Mouse (Mus musculus) layer of hippocampus, adult 9-11 months (tissue): Measurements from ENCODE around the gene Dag1.
"Not testable (repeated sequence)": the region's sequence is repeated elsewhere in the genome, so short reads cannot be mapped to it uniquely, and the experiment has no call there.

Source experiments
- DNase-seq: peaks from one replicate; pipeline ENCODE4 v3.0.0; 2022

The Dag1 gene

DNA sequence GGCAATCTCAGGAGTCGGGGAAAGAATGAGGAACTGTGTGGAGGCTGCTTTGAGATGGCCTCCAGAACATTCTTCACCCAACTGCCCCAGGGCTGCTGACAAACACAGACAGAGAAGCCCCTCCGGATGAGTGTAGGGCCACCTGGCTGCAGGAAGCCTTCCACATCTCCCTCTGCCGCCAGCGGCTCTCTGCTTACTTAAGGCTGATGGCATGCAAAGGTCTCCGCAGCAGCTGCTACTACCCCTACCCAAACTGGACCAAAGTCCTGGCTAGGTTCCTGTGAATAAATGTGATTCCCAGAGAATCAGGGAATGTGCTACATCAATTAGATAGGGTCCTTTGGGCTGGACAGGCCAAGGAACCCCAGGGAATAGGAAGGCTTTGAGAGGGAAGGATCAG, 8.9 kb upstream of the Dag1 start:
- DNase-seq = no peak

DNA sequence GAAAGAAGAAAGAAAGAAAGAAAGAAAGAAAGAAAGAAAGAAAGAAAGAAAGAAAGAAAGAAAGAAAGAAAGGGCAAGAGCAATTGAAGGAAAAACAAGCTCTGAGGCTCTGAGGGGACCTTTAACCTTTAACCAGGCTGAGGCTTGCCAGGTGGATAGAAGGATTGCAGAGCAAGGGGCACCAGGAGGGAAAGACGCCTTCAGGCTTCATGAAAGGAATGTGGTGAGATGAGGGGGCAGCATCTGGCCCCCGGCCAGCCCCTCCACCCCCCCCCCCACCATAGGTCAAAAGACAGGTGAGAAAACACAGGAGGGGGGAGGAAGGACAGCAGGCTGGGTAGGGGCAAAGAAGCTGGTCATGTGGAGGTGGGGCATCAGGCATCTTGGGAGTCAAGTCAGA, 8.2 kb upstream of the Dag1 start:
- DNase-seq = no peak

DNA sequence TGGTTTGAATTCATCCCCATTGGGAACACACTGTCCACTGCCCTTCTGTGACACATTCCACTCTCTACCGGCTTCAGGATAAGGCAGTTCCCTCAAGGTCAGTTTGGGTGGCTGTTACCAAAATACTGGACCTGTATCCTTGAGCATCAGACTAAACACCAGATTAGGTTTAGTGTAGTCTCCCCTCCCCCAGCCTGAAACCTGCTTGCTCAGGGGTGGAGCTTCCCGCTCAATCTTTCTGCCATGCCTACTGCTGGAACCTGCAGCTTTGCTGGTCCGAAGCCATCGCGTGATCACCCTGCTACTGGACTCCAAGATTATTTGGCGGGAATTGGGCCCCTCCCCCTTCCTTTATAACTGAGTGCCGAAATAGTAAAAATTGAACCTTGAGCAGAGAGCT, 4.9 kb upstream of the Dag1 start:
- not testable (repeated sequence) for DNase-seq

DNA sequence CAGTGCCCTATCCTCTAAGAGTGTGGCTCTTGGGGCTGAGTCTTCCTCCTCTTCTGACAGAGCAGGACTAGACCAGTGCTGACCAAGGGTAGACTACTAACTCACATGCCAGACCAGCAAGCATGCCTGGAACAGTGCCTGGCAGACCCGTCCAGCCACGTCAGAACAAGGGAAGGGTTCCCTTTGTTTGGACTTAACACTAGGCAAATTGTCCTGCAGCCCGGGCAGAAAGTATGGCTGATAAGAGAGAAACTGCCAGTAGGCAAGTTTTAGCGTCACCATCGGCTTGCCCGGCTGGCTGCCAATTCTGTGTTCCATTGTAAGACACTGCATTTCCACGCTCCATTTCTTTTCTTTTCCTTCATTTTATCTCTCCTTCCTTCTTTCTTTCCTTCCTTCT, 3.9 kb upstream of the Dag1 start:
- DNase-seq = no peak

DNA sequence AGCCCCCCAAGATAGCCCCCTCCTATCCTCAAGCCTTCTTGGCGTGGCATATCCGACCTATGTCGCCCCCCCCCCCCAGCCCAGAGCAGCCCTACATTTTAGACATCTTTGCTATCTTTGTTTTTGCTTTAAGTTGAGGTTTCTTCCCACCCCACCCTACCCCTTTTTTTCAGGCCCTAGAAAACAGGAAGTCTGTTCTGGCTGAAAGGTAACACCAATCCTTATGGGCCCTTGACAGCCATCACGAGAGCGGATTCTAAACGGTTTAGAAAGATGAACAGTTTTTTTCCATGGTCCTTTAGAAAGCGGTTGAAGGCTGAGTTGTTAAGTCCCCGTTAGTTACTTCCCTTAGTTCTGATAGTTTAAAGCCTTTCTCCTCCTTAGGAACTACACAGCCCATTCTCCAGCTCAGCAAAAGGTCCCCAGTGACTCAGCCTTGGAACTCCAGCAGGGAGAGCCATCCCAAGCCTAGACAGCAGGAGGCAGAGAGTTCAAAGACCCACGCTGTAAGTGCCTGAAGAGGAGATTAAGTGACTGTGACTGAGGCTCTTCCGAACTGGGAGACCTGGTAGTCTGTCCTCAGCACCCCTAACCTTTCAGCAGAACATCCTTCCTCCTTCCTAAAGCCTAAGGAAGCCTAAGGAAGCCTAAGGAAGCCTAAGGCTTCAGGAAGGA, 2.6 kb upstream of the Dag1 start:
- no peak for DNase-seq

DNA sequence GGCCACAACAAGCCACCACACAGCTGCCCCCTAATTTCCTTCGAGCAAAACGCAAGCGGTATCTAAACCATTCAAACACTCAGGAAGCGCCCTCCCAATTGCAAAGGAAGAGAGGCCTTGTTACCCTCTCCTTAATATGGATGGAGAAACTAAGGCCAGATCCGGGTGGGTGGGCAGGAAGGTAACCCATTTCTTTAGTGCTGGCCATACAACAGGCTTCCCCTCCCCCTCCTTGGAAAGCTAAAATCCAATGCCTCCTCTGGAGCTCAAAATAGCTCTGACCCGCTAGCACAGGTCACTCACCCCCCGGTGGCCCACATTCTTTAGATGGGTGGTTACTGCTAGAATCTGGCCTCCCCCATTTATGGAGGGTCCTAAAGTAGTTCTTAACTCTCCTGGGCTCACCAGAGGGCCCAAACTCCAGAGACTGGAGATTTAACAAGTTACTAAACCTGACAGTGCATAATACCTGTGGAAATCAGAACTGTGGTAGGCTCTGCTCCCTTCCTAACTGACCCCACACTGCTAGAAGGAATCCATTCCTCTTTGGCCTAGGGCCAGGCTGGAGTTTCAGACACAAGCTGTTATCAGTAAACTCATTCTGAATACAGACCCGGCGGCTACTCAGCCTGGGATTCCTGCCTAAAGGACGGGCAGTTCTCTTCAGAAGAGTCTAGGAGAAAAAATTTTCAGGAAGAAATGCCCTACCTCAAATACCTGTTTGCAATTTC, 598 bp upstream of the Dag1 start:
- DNase-seq = peak; percentile 12

DNA sequence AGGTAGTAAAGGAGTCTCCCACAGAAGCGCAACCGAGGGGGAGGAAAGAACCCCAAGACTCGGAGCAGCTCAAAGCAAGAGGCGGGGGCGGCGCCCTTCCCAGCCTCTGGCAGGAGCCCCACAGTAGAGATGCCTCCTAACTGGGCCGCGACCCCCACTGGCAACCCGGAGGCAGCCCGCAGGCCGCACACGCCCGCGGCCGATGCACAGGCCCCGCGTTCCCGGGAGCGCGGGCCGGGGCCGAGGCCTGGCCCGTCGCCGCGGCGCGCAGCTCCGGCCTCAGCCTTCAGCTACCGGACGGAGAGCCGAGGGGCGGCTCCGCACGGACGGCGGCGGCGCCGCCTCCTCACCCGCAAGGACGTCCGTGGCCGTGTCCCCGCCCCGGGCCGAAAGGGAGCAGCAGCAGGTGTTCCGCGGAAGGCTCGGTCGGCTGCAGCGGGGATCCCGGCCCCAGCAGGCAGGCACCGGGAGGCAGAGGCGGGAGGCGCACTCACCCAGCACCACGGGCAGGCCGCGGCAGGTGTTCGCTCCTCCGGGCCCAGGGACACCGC, 552 bp downstream of the Dag1 start:
- peak; percentile 10 for DNase-seq

DNA sequence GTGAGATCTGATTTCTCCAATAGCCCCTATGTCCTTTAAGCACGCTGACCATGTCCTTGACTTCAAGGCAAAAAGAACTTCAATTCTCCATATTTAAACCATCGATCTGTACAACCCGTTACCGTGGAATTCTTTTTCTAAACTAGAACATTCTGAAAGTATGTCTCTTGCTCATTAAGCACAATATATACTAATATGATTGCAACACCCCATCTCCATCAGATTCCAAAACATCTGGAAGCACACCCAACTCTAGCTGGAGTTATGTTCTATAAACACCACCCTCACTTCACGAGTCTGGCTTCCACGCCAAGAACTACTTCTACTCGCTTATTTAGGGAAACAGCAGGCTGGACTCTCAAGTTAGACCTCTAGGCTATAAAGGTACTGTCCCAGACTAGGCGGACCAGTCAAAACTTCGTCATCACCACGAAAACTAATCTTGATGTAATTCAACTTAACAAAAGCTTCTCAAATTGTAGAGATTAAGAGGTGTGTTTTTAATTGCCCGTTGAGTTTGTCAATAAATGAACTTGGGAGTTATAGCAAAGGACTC, 1.2 kb downstream of the Dag1 start:
- DNase-seq = no peak

DNA sequence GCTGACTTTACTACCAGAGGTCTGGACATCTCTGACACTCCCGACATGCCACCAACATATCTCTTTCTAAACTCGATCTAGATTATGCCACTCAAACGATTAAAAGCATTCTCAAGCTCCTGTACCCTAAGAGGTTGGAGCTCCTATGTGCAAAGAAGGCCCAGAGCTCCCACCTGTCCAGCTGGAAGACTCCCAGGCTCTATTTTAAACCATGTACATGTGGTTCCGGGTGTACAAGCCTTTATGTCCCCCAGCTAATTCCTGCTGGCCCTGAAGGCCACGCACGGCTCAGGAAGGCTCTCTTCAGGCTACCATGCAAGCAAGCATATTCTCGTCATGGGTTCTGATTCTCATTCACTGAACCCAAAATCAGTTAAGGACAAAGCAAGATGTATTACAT, 1.9 kb downstream of the Dag1 start:
- DNase-seq = no peak

DNA sequence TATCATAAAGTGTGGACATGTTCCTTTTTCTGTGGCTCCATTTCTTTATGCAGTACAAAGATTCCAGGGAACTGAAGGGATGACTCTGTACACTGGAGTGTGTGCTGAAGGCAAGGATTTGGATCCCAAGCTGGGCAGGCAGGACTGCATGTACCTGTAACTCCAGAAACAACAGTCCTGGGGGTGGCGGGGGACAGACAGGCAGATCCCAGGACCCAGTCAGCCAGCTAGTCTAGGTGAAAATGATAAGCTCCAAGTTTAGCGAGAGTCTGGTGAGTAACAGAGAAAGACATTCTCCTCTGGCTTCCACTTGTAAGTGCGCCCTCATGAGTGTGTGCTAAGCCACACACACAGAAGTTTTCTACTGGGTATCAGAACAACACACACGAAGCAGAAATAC, 3.2 kb downstream of the Dag1 start:
- no peak for DNase-seq

DNA sequence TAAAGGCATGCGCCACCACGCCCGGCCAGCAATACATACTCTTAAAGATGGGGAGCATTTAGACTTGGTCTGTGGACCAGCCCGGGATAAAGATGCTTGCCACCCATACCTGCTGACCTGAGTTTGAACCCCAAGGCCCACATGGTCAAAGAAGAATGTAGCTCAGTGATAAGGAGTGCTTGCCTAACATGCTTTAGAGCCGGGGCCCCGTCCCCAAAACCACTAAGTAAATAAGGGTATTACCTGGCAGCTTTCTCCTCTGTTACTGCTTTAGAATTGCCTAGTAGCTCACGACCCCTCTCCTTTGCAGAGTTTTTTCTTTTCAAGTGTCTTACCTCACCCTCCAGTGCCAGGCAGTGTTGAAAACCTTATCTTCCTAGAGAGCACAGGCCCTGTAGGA, 11.0 kb downstream of the Dag1 start:
- DNase-seq = no peak

DNA sequence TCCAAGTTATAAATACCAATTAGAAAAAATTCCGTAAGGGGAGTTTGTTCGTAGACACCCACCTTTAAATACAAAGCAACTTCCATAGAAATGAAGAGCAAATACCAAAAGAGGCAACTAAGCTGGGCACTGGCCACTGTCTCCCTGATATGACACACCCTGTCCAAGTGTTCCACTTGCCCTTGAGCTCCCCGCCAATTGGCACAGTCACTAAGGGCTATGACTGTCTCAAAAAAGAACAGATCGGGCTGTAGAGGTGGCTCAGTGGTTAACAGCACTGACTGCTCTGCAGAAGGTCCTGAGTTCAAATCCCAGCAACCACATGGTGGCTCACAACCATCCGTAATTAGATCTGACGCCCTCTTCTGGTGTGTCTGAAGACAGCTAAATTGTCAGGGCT, 11.9 kb downstream of the Dag1 start:
- no peak for DNase-seq

DNA sequence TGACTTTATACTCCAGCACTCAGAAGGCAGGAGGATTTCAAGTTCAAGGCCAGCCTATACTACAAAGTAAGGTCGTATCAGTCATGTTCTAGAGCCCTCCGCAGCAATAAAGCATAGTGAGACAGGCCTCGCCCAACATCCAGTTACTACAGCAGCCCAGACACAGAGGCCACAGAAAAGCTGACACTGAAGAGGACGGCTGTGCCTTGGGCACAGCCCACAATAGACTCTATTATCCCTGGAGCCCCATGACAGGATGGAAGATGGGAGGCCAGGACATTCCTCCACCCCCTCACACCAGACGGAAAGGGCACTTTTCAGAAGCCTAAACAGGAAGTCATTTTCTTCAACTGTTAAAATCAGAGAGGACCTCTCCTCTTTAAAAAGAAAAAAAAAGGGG, 14.8 kb downstream of the Dag1 start:
- DNase-seq = no peak

DNA sequence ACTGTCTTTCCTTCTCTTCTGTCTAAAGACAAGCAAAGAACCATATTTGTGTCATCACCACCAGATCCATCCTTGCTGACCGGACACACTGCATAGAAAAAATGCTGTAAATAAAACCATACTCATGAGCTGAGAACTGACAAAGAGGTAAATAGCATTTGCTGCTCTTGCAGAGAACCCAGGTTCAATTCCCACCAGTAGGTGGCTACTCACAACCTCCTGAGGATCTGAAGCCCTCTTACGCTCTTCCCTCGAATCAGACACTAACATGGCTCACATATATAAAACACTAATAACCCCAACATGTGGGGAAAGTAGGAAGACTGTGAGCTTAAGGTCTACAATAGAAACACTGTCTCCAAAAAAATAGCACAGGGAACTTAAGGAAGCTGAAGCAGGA, 18.8 kb downstream of the Dag1 start:
- no peak for DNase-seq

DNA sequence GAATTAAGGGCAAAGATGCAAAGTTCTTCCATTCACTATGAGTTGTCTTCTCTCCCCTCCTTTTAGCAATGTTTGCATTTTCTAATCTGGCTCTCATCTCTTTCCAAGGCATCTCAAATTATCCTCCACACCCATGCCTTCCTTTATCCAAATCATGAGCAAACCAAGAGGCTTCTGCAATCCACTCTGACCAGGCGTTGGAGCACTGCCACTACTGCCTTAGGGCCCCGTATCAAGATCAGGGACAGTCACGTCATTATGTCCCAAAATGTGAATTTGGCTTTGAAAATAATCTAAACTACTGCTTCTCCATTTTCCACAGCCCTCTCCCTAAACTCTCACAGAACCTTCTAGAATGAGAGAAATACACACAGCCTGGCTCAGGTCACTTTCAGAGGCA, 19.2 kb downstream of the Dag1 start:
- DNase-seq = no peak

DNA sequence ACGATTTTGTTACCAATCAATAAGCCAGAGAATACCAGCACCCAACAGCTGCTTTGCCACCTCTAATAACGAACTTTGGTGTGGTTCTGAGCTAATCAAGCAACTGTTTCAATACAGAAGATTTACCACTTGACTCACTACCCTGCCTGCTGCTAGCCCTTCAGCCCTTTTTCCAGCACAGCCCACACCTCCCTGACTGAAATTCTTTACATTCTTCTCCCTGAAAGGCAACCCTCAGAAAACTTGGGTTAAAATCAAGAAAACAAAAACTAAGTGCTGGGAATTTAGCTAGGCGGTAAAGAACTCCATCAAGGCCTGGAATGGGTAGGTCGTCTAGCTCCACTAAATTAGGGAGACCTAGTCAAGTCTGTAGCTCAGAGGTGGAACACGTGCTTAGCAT, 23.8 kb downstream of the Dag1 start:
- no peak for DNase-seq

DNA sequence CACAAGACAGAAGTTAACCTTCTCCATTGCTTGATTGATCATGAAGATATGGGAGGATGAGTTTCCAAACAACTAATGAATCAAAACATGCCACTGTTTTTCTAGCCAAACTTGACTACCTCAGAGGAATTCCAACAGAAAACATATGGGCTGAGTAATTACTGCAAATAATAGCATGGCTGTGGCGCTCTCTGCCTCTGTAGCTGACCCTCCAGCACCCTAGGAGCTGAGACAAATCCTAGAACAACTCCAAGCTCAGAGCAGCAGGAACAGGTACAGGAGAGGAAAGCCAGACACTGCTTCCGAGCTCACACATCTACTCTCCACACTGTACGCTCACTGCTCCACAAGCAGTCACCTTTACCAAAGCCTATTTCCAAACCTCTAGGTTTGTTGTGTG, 24.9 kb downstream of the Dag1 start:
- DNase-seq = no peak

DNA sequence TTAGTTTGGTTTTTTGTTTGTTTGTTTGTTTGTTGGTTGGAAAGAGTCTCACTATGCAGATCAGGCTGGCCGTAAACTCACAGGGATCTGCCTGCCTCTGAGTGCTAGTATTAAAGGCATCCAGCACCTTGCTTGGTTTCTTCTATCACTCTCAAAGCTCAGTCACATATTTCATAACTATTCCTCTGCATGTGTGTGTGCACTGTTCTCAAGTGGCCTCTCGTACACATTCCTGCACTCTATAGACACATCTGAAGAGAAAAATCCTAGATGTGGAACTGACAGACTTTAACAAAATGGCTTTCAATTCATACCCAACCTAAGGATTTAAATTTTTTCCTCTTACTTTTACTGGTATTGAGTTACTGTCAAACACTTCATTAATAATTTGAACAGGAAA, 25.4 kb downstream of the Dag1 start:
- no peak for DNase-seq

DNA sequence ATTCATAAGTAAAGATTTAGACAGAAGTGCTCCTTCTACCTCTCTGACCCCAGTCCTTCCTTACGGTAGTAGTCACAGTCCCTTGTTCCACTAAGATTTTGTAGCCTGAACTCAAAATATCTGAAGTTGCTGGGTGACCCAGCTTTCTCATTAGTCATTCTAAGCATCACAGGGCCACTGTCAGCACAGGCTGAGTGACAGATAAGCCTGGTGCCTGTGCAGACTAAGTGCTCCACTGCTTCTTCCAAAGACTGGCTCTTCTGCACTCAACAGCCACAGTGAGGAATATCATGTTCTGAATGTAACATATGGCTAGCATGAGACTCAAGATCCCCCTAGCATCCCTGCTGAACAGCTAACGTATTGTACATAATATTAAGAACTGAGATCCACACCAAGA, 29.1 kb downstream of the Dag1 start:
- DNase-seq = no peak

DNA sequence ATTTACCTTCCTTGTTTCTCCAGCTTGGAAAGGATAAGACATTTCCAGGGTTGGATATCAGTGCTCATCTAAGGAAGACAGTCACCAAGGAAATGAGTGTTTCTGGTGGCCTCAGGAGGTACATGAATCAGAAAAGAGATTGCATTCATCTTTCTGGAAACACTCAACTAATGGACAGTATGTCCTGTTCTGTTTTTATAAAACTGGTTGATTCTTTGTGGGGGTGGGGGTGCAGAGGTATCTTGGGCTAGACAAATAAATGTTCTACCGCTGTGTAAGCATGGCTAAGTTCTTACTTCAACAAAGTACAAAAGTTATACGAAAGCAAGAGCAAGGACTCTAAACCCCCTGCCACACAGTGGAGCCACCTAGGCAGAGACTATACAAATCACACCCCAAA, 30.9 kb downstream of the Dag1 start:
- DNase-seq = no peak

DNA sequence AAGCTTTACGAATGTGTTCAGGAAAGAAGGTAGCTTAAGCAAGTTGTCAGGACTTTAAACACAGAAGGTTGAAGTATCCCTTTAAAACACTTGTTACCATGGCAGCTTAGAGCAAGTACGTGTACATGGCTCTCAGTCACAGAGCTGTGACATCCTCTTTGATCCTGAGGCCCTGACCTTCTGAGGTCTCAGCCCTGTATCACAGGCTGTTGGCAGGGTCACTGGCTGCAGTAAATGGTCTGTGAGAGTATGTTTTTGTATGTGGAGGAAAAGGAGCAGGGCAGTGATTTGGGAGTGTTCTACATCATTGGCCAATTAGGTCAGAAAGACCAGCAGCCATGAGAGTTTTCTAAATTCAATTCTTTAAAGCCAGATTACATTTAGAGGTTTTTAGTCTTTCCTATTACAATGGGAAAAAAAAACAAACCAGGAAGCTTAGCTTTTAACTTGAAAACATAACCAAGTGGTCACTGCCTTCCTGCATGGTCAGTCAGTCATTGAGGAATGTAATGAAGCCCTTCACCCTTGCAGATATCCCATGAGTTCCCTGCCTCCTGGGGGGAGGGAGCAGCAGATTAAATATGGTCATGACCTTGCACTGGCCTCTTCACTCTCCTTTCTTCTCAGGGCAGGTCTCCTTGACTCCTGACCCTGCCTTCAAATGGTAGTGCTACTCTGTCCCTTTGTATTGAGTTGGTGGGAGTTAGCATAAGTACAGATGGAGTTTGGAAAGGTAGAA, 35.7 kb downstream of the Dag1 start:
- DNase-seq = no peak

DNA sequence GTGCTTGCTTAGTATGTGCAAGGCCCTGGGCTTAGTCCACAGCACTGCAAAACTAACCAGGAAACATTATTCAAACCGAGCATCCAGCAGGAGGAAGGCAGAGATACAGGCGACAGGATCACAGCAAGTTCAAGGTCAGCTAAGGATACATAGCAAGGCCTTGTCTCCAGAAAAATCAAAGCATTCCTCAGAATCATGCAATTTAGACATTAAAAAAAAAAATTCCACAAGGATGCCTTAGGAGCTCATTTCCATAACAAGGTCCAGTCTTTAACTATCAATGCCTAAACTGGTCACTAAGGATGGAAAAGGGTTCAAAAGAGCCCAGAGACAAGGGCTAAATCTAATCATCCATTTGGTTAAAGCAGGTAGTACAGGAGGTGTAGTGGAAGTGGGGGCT, 38.6 kb downstream of the Dag1 start:
- DNase-seq = no peak

DNA sequence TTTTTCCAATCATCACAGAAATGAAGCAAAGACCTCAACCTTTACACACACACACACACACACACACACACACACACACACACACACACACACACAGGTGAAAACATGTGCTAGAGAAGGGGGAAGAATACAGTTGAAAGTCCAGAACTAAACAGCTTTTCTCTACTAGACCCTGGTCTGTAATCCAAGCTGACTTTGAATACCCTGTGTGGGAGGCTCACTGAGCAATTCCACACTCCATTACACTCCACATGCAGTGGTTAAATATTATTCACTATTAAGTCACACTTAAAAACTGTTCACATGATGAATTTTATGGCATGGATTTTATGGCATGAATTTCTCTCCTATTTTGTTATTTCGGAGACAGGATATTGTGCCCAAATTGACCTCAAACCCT, 40.1 kb downstream of the Dag1 start:
- DNase-seq = no peak

DNA sequence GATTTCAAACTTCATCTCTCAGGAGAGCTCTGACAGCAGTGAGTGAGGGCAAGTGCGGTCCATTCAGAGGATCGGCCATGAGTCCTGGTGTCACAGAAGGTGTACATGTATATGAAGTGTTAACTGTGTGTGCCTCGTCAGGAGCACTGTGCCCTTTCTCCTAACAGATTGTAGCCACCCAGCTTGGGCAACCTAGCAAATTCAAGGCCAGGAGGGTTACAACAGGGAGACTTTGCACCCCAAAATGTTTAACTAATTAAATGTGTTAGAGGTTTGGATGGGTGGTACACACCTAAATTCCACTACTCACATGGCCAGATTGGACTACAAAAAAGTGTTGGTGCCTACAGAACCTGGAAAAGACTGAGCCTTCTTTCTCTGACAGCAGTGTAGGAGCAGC, 42.2 kb downstream of the Dag1 start:
- DNase-seq = no peak
